Mouse (Mus musculus): ENCODE measurements at regions not wholly inside any gene's neighbourhood (a gene's known extent, or its start where the extent isn't known, plus 50 kb on each side); places are given as distances from the start of the nearest gene placed in this dataset.

DNA sequence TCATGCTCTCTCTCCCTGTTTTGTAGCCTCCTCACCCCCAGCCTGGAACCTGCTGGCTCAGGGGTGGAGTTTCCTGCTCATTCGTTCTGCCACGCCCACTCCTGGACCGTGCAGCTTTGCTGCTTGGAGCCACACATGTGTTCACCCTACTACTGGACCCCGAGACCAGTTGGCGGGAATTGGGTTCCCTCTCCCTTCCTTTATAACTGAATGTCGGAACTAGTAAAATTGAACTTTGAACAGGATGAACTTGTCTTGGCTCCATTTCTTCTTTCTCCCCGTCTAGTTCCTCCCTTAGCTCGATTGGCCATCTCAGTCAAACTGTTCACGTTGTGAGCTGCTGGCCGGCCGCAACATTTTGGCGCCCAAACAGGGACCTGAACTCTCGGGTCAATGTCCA lies 62.3 kb upstream of the Glrp1 start:
- H3K9me3 ChIP-seq (replicated peaks; ENCODE audit: insufficient read depth, low read length), result no peaks in the 10 kb centered on the region
- no peak for DNase-seq (ENCODE audit: low read depth, low spot score)
- no peak overlapping the region for H3K4me3 ChIP-seq (ENCODE audit: control insufficient read depth in 1 of 2, insufficient read depth in 1 of 2, low read depth in 2 of 2, low read length in 2 of 2)
- H3K79me2 ChIP-seq (ENCODE audit: control insufficient read depth, insufficient read depth, low read length, poor library complexity), result no peaks in the 10 kb centered on the region
- no peak overlapping the region for H3K27ac ChIP-seq (ENCODE audit: control insufficient read depth, low read depth, low read length)
- TF ChIP-seq USF1 (IDR thresholded peaks at IDR 0.05; ENCODE audit: low read depth, low read length) (no peak), SIN3A (IDR thresholded peaks at IDR 0.05; ENCODE audit: low read length) (no peak), MAFK (IDR thresholded peaks at IDR 0.05; ENCODE audit: borderline replicate concordance, low read depth, low read length) (no peak), EP300 (IDR thresholded peaks at IDR 0.05; ENCODE audit: low read depth in 1 of 2, low read length in 2 of 2) (no peak), GABPA (IDR thresholded peaks at IDR 0.05; ENCODE audit: low read depth, low read length) (no peak), ZC3H11A (IDR thresholded peaks at IDR 0.05; ENCODE audit: low read depth, low read length) (no peak)
- peaks cover 0 to 2% of the 10 kb centered on the region in 2 experiments; a peak in 1 of 4 replicates for H3K36me3 ChIP-seq (ENCODE audit: control insufficient read depth in 1 of 2, insufficient read depth in 2 of 2, low read length in 2 of 2)
- peaks cover 0 to 6% of the 10 kb centered on the region in 2 experiments; a peak in 1 of 4 replicates for H3K4me1 ChIP-seq (ENCODE audit: control insufficient read depth in 1 of 2, insufficient read depth in 2 of 2, low read length in 2 of 2)
- no peak overlapping the region for H3K9ac ChIP-seq (ENCODE audit: control insufficient read depth, low read depth, low read length, poor library complexity, severe bottlenecking)
- no peaks in the 10 kb centered on the region for H3K27me3 ChIP-seq (ENCODE audit: control insufficient read depth in 1 of 2, insufficient read depth in 2 of 2, low read length in 2 of 2)

DNA sequence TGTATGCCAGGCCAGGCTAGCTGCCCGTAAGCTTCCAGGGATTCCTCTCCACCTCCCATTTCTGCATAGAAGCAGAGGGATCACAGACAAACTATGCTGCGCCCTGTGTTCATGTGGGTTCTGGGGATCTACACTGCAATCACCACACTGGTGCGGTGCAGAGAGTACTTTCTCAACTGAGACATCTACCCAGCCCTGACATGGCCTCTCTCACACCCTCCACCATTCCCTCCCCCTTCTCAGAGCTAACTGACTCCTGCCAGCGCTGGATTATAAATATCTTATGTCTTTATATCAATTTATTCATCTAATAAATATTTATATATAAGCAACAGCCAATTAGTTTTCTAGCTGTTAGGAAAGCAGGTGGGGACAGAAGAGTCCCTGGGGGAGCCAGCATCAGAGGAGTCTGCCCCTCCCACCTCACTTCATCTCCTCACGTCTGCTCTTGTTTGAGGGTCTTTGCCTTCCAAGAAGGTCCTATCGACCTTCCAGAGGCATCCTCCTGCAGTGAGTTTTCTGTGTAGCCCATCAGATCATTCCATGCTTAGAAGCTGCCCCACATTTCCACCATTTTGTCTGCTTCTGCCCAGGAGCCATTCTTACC lies 58.7 kb upstream of the Glrp1 start:
- no peaks in the 10 kb centered on the region for H3K36me3 ChIP-seq (ENCODE audit: control insufficient read depth in 1 of 2, insufficient read depth in 2 of 2, low read length in 2 of 2)
- H3K79me2 ChIP-seq (ENCODE audit: control insufficient read depth, insufficient read depth, low read length, poor library complexity), result no peaks in the 10 kb centered on the region
- H3K4me3 ChIP-seq (ENCODE audit: control insufficient read depth in 1 of 2, insufficient read depth in 1 of 2, low read depth in 2 of 2, low read length in 2 of 2), result no peak overlapping the region
- no peaks in the 10 kb centered on the region for H3K9me3 ChIP-seq (replicated peaks; ENCODE audit: insufficient read depth, low read length)
- H3K9ac ChIP-seq (ENCODE audit: control insufficient read depth, low read depth, low read length, poor library complexity, severe bottlenecking), result no peak overlapping the region
- no peak for TF ChIP-seq GABPA (IDR thresholded peaks at IDR 0.05; ENCODE audit: low read depth, low read length)
- TF ChIP-seq RAD21 (IDR thresholded peaks at IDR 0.05; ENCODE audit: low read depth, low read length), result no peak
- no peak for TF ChIP-seq RCOR1 (IDR thresholded peaks at IDR 0.05; ENCODE audit: low read depth, low read length)
- TF ChIP-seq POLR2AphosphoS2 (IDR thresholded peaks at IDR 0.05; ENCODE audit: low read length), result no peak
- TF ChIP-seq SIN3A (IDR thresholded peaks at IDR 0.05; ENCODE audit: low read length), result no peak
- no peak for TF ChIP-seq CHD1 (IDR thresholded peaks at IDR 0.05; ENCODE audit: low read depth, low read length)
- TF ChIP-seq POLR2AphosphoS5 (IDR thresholded peaks at IDR 0.05; ENCODE audit: borderline replicate concordance, low read depth, low read length), result no peak
- no peak for TF ChIP-seq POLR2A (IDR thresholded peaks at IDR 0.05; ENCODE audit: control insufficient read depth in 1 of 2, insufficient read depth in 1 of 2, low read depth in 1 of 2, low read length in 2 of 2, poor library complexity in 1 of 2)
- no peak for TF ChIP-seq ZC3H11A (IDR thresholded peaks at IDR 0.05; ENCODE audit: low read depth, low read length)
- no peak for TF ChIP-seq MYB (IDR thresholded peaks at IDR 0.05; ENCODE audit: low read depth, low read length)
- no peak for TF ChIP-seq MAZ (IDR thresholded peaks at IDR 0.05; ENCODE audit: low read depth, low read length)
- no peak for TF ChIP-seq ZMIZ1 (IDR thresholded peaks at IDR 0.05; ENCODE audit: low read depth, low read length)
- no peak for TF ChIP-seq BHLHE40 (IDR thresholded peaks at IDR 0.05; ENCODE audit: borderline replicate concordance, low read depth, low read length)
- no peak for TF ChIP-seq KAT2A (conservative IDR thresholded peaks at IDR 0.05; ENCODE audit: low read depth, low read length)
- TF ChIP-seq GATA1 (IDR thresholded peaks at IDR 0.05; ENCODE audit: low read depth, low read length), result no peak
- TF ChIP-seq NELFE (IDR thresholded peaks at IDR 0.05; ENCODE audit: low read depth, low read length), result no peak
- no peak for TF ChIP-seq USF1 (IDR thresholded peaks at IDR 0.05; ENCODE audit: low read depth, low read length)
- no peak for TF ChIP-seq JUND (IDR thresholded peaks at IDR 0.05; ENCODE audit: low read depth, low read length)
- TF ChIP-seq TCF12 (IDR thresholded peaks at IDR 0.05; ENCODE audit: low read depth, low read length), result no peak
- TF ChIP-seq CTCF (IDR thresholded peaks at IDR 0.05 in 2 of 3, conservative IDR thresholded peaks at IDR 0.05 in 1 of 3; ENCODE audit: control insufficient read depth in 1 of 3, insufficient read depth in 1 of 3, low read depth in 2 of 3, low read length in 3 of 3, poor library complexity in 1 of 3, severe bottlenecking in 1 of 3), result no peak
- no peak for DNase-seq (ENCODE audit: low read depth, low spot score)
- no peaks in the 10 kb centered on the region for H3K4me1 ChIP-seq (ENCODE audit: control insufficient read depth in 1 of 2, insufficient read depth in 2 of 2, low read length in 2 of 2)
- H3K27ac ChIP-seq (ENCODE audit: control insufficient read depth, low read depth, low read length), result no peak overlapping the region
- H3K27me3 ChIP-seq (ENCODE audit: control insufficient read depth in 1 of 2, insufficient read depth in 2 of 2, low read length in 2 of 2), result no peaks in the 10 kb centered on the region
